Mouse (Mus musculus): ENCODE results near the gene Sel1l. TPM values are rescaled to one million over a fixed set of nuclear protein-coding genes. Genes with fewer than 3 reads are reported as not detected.
A peak's percentile ranks its signal among the peaks of the same experiment; 100 is the strongest.

Sel1l gene
- polyA plus RNA-seq, 1 experiment from 2014 or later, result 104 TPM

DNA sequence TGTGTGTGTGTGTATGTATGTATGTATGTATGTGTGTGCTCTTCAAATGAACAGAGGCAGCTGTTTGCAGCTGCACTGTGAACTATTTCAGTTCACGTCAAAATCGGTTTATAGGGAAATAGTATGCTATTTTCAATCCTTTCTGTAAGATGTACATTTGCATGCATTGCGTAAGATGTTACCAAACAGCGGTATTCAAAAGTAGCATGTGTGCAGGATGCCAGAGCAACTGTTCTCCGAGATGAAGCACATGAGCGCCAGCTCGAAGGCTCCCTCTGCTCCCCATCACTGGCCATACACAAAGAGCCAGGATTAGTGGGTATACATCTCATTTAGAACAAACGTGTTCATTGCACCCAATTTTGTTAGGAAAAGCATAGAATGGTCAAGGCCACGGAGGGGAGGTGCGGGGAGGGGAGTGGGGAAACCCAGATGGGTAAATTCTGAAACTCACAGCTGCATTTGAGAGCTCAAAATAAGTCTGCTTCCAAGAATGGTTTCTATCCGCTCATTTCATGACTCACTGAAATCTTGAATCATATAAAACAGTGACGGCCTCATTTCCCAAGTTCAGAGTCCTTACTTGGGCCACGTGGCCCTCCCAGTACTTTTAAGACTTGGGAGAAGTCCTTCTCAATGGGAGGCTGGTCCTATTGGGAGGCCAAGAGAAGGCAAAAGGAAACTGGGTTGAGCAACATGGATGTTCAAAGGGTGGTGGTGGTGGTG is 45.6 kb downstream of the Sel1l start:
- TF ChIP-seq CTCF (IDR thresholded peaks at IDR 0.05; ENCODE audit: low read depth), result no peak
- H3K4me2 ChIP-seq, result no peak overlapping the region
- peaks cover 14% of the 10 kb centered on the region for H3K36me3 ChIP-seq (ENCODE audit: insufficient read depth)
- 83% methylated on average over 13 of the region's 13 CpGs for WGBS
- H3K27me3 ChIP-seq (ENCODE audit: insufficient read depth, low read length), result no peaks in the 10 kb centered on the region
- H3K27ac ChIP-seq (ENCODE audit: low read depth), result no peak overlapping the region
- H3K4me3 ChIP-seq (ENCODE audit: low read depth, low read length), result no peak overlapping the region
- no peak overlapping the region for H3K9ac ChIP-seq
- H3K4me1 ChIP-seq (ENCODE audit: insufficient read depth), result no peaks in the 10 kb centered on the region
- DNase-seq (no peak), ATAC-seq (ENCODE audit: insufficient read depth) (no peak)
- H3K9me3 ChIP-seq (ENCODE audit: low read depth, low read length), result no peaks in the 10 kb centered on the region

DNA sequence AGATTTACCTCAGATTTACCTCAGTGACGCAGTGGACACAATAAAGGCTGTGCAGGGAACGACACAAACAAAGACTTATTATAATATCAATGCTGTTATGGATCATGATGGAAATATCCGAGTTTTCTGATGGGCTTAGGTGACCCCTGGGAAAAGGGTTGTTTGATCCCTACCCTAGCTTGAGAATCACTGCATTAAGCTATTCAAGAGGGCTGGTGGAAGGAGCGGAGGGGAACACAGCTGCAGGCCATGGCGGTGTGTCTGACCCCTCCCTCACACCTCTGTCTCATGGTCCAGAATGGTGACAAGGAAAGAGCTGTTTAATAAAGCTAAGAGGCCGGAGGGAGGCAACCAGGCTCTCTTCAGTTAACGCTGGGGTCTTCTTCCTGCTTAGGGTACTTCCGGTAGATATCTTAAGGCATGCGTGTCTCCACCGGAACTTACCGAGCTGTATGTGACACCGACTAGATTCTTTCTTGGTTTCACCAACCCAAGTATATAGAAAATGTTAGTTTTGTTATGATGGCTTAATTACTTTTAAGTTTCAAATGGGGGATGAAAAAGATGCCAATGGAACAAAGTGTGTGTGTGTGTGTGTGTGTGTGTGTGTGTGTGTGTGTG is 46.3 kb downstream of the Sel1l start:
- H3K4me3 ChIP-seq (ENCODE audit: low read depth, low read length), result no peak overlapping the region
- no peaks in the 10 kb centered on the region for H3K4me1 ChIP-seq (ENCODE audit: insufficient read depth)
- H3K36me3 ChIP-seq (ENCODE audit: insufficient read depth), result peaks cover 8% of the 10 kb centered on the region; the same call in 1 of the 2 replicates
- no peak overlapping the region for H3K4me2 ChIP-seq
- no peaks in the 10 kb centered on the region for H3K9me3 ChIP-seq (ENCODE audit: low read depth, low read length)
- DNase-seq (no peak), ATAC-seq (ENCODE audit: insufficient read depth) (no peak)
- no peak overlapping the region for H3K27ac ChIP-seq (ENCODE audit: low read depth)
- TF ChIP-seq CTCF (IDR thresholded peaks at IDR 0.05; ENCODE audit: low read depth), result no peak
- 83% methylated on average over 12 of the region's 12 CpGs for WGBS
- no peaks in the 10 kb centered on the region for H3K27me3 ChIP-seq (ENCODE audit: insufficient read depth, low read length)
- H3K9ac ChIP-seq, result no peak overlapping the region

DNA sequence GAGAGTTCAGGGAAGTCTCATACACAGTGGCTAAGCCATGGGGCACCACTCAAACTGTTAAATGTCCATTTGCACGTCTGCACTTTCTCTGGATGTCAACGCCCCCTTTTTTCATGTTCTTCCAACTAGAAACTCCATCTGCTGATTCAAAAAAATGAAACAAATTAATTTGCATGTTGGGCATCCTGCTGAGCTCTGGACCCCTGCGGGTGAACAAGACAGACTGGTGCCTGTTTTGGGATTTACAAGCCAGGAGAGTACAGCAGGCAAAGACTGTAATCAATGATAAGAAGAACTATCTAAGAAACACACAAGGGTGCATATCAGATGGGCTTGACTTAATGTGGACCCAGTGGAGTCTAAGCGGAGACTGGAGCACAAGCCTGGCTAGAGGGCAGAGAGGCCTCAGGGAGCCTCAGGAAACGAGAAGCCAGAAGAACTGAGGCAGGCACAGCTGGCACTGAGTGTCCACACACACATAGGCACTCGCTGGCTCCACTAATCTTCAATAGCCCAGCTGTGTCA is 48.0 kb downstream of the Sel1l start:
- Histone ChIP-seq H3K27ac (ENCODE audit: low read depth) (no peak overlapping the region), H3K4me2 (no peak overlapping the region), H3K9ac (no peak overlapping the region), H3K27me3 (ENCODE audit: insufficient read depth, low read length) (no peaks in the 10 kb centered on the region), H3K9me3 (ENCODE audit: low read depth, low read length) (no peaks in the 10 kb centered on the region), H3K36me3 (ENCODE audit: insufficient read depth) (no peaks in the 10 kb centered on the region), H3K4me1 (ENCODE audit: insufficient read depth) (no peaks in the 10 kb centered on the region), H3K4me3 (ENCODE audit: low read depth, low read length) (no peak overlapping the region)
- 69% methylated on average over 6 of the region's 6 CpGs for WGBS
- DNase-seq (no peak), ATAC-seq (ENCODE audit: insufficient read depth) (no peak)
- no peak for TF ChIP-seq CTCF (IDR thresholded peaks at IDR 0.05; ENCODE audit: low read depth)

DNA sequence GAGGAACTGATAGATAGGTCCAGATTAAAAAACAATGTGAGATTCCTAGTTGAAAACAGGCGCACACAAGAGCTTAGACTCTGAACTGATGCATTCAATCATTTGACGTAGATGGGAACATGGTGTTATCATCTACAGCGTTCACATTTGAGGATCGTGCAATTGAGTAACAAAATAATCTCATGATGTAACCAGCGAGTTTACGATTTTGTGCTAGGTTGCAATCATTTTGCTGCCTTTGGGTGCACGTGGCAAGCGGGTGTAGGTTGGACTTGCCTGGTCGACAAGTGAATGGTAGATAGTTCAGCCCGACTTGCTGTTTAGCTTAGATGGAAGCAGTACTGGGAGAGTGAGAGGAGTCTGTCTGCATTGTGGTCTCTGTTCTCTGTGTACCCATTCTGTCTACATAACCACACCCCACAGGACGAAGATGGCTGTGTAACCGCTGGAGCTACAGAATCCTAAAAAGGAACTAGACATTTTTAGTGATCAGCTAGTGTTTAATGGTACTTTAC is 49.1 kb downstream of the Sel1l start:
- no peaks in the 10 kb centered on the region for H3K27me3 ChIP-seq (ENCODE audit: insufficient read depth, low read length)
- no peak overlapping the region for H3K9ac ChIP-seq
- 72% methylated on average over 12 of the region's 12 CpGs for WGBS
- TF ChIP-seq CTCF (IDR thresholded peaks at IDR 0.05; ENCODE audit: low read depth), result no peak
- ATAC-seq (ENCODE audit: insufficient read depth) (no peak), DNase-seq (no peak)
- H3K4me2 ChIP-seq, result no peak overlapping the region
- no peak overlapping the region for H3K4me3 ChIP-seq (ENCODE audit: low read depth, low read length)
- no peak overlapping the region for H3K27ac ChIP-seq (ENCODE audit: low read depth)
- H3K36me3 ChIP-seq (ENCODE audit: insufficient read depth), result no peaks in the 10 kb centered on the region
- no peaks in the 10 kb centered on the region for H3K9me3 ChIP-seq (ENCODE audit: low read depth, low read length)
- no peaks in the 10 kb centered on the region for H3K4me1 ChIP-seq (ENCODE audit: insufficient read depth)

DNA sequence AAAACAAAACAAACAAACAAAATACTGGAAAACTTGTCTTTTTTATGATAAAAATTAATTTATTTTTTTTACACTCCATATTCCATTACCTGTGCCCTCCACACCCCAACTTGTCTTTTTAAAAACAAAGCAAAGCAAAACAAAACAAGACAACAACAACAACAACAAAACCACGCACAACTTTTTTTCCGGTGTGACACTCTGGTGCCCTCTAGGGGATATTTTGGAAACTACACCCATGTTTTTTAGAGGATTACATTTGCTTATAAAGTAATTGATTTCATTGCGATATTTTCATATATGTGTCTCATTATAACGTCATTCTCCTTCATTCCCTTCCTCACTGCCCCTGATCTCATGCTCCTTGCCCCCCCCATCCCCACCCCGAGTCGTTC is 49.6 kb downstream of the Sel1l start:
- DNase-seq (peak; percentile 71), ATAC-seq (ENCODE audit: insufficient read depth) (no peak)
- Histone ChIP-seq H3K9me3 (ENCODE audit: low read depth, low read length) (no peaks in the 10 kb centered on the region), H3K4me3 (ENCODE audit: low read depth, low read length) (no peak overlapping the region), H3K9ac (no peak overlapping the region), H3K27ac (ENCODE audit: low read depth) (no peak overlapping the region), H3K27me3 (ENCODE audit: insufficient read depth, low read length) (no peaks in the 10 kb centered on the region), H3K4me2 (no peak overlapping the region), H3K36me3 (ENCODE audit: insufficient read depth) (no peaks in the 10 kb centered on the region), H3K4me1 (ENCODE audit: insufficient read depth) (no peaks in the 10 kb centered on the region)
- WGBS, result 22% methylated on average over 6 of the region's 6 CpGs
- TF ChIP-seq CTCF (IDR thresholded peaks at IDR 0.05; ENCODE audit: low read depth), result peak; percentile 84

DNA sequence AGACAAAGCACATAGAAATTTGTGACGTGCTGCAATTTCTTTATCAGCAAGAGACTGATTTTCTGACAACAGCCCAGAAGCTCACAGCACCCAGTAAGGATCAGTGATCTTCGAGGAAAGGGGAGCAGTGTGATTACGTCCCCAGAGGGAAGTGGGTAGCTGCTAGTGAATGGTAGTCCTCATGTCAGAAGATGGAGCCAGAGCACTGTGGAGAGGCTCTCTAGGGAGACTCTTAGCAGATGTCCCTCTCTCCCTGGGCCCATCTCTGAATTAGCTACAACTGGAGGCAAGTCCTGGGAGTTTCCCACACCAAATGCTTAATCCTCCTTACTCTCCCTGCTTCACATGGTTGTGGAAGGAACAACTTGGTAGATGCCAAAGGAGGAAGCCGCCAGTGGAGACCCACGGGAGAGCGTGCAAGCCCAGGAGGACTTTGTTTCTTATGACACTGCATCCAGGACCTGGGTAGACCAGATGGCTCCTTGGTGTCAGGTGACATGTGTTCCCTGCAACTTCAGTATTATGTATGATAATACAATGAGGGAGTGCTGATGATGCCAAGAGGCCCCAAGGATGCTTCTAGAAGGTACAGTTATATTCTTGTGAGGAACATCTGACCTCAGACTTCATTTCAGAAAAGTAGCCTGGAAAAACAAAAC is 50.1 kb downstream of the Sel1l start:
- Histone ChIP-seq H3K9me3 (ENCODE audit: low read depth, low read length) (no peaks in the 10 kb centered on the region), H3K4me2 (no peak overlapping the region), H3K27ac (ENCODE audit: low read depth) (no peak overlapping the region), H3K4me3 (ENCODE audit: low read depth, low read length) (no peak overlapping the region), H3K9ac (no peak overlapping the region), H3K27me3 (ENCODE audit: insufficient read depth, low read length) (no peaks in the 10 kb centered on the region), H3K36me3 (ENCODE audit: insufficient read depth) (no peaks in the 10 kb centered on the region), H3K4me1 (ENCODE audit: insufficient read depth) (no peaks in the 10 kb centered on the region)
- peak; percentile 32 for DNase-seq
- WGBS, result 71% methylated on average over 6 of the region's 6 CpGs
- 0 out of 2 replicates have a peak, but pooled peaks have one; percentile 19 for ATAC-seq (ENCODE audit: insufficient read depth)
- no peak for TF ChIP-seq CTCF (IDR thresholded peaks at IDR 0.05; ENCODE audit: low read depth)

DNA sequence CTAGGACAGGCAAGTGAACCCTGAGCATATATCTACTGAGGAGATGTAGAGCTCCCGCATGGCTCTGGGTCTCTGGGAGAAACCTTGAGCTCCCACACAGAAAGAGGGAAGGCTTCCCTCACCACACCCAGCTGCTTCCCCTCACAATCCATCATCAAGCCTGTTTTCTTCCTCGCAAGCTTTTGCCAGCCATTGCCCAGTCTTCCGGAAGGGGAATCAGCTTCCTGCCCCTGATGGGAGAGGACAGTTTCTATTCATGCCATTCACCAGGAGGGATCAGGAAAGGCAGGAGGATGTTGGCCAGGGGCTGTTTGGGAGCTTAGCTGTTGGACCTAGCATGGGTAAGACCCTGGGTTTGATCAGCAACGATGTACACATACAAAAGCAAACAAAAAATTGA is 52.2 kb downstream of the Sel1l start:
- Histone ChIP-seq H3K27ac (ENCODE audit: low read depth) (no peak overlapping the region), H3K27me3 (ENCODE audit: insufficient read depth, low read length) (no peaks in the 10 kb centered on the region), H3K36me3 (ENCODE audit: insufficient read depth) (no peaks in the 10 kb centered on the region), H3K4me3 (ENCODE audit: low read depth, low read length) (no peak overlapping the region), H3K4me2 (no peak overlapping the region), H3K4me1 (ENCODE audit: insufficient read depth) (no peaks in the 10 kb centered on the region; the same call in 1 of the 2 replicates), H3K9me3 (ENCODE audit: low read depth, low read length) (no peaks in the 10 kb centered on the region), H3K9ac (no peak overlapping the region)
- DNase-seq (peak; percentile 41), ATAC-seq (ENCODE audit: insufficient read depth) (no peak; the same call in 1 of the 2 replicates)
- WGBS, result 75% methylated on average over 4 of the region's 4 CpGs
- no peak for TF ChIP-seq CTCF (IDR thresholded peaks at IDR 0.05; ENCODE audit: low read depth)
